Mouse (Mus musculus) lung, postnatal 4 days (tissue): ENCODE results near the gene Nr1h4.
A peak's percentile ranks its signal among the peaks of the same experiment; 100 is the strongest.

ENCODE experiments used
- DNase-seq, 2 experiments: peaks; one replicate each; pipeline ENCODE4 v3.0.0; 2021

The Nr1h4 gene

DNA sequence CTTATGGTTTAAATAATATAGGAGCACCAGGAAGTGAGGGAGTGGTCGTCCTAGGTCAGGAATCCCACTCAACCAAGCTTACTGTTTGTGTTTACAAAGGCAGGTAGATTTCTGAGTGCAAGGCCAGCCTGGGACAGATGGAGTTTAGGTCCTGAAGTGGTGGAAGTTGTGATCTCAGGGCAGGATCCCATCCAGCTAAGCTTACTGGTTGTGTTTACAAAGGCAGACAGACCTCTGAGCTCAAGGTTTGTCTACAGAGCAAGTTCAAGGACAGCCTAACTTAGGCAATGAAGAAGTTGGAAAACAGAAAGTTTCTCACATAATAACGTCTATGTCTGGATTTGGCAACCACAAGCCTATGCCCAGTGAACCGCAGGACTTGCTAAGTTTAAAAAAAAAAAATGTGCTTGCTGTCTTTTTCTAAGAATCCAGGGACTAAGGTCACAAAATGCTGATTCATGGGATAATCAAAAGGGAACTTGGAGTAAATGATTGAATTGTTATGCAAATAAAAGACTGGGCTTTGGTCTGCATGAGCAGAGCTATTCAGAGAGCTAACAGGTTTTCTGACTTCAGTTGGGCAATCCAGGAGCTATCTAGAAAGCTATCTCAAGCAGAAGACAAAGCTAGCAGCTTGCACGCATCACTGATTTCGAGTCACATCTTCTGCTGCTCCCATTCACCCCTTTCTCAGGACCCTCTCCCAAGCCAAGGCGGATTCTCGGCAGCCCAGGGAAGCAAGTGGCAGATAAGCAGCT, 62.6 kb downstream of the Nr1h4 start:
- no peak for DNase-seq

GRCm38 (mm10) chr10:89464760-89465405, 68.5 kb downstream of the Nr1h4 start:
- DNase-seq = no peak

- no peak for DNase-seq
These were observed 70.5 kb downstream of the Nr1h4 start for GRCm38 (mm10) chr10:89462890-89463289.

DNA sequence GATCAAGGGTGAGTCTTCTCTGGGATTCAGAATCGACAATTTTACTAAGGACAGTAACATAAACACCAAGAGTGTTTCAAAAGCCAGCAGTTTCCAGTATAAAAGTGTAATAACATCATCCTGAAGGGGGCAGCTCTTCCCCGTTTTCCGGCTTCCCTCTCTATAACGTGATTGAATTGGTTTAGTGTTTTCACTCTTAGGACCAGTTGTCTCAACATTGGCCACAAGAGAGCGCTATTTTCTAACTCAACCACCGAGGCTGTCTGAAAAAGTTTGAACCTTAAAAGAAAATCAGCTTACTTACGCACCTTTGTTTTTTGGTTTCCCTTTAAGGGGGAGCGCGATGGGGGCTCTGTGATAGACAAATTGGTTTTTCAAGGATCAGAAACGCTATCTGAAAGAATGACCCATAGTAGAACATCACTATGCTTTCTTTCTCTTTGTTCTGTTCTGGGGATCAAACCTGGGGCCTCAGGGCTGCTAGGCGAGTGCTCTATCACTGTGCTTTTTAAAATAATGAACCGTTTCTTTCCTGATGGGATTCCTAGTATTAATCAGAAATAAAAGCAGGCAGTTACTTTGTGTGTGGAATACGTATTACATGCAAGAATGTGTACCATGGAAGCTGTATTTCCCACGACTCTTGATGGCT, 71.4 kb downstream of the Nr1h4 start:
- peak in 1 of 2 experiments; percentile 86 for DNase-seq

- no peak for DNase-seq
These were observed 72.4 kb downstream of the Nr1h4 start for GRCm38 (mm10) chr10:89460972-89461371.

GRCm38 (mm10) chr10:89458770-89459169, 74.6 kb downstream of the Nr1h4 start:
- DNase-seq = no peak

DNA sequence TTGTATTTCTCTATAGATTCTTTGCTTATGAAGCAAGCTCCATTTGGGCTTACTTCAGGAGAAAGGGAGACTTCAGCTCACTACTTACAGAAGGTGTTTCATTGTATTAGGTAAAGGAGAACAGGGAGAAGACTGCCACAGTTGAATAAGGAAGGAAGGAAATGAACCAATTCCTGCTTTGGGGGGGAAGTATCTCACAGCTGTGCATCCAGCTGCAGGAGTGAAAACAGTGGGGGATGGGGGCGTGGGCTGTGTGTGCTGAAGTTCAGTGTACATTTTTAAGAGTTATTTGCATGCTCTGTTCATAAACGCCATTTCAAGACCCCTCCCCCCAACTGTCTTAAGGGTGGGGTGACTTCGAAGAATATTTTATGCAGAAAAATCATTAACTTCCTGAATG, 79.6 kb downstream of the Nr1h4 start:
- DNase-seq = no peak

GRCm38 (mm10) chr10:89453068-89453641, 80.2 kb downstream of the Nr1h4 start:
- DNase-seq = no peak

GRCm38 (mm10) chr10:89450411-89450810, 83.0 kb downstream of the Nr1h4 start:
- DNase-seq = no peak

DNA sequence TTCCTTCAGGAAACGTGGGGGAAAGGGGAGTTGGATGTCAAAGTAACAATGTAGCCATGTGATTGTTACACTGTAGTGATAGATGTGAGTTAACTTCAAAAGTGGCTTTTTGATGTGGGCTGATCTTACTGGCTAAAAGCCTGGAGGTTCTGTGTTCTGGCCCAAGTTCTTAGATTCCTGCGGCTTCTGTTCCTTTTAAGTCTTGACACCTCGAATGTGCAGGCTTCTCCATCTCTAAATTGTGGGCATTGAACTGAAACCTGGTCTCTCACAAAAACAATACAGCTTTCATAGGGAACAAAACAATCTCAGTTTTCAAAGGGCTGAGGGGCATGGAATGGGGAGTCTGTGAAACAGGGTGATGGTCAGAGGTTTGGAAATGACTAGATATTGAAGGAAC, 89.0 kb downstream of the Nr1h4 start:
- no peak for DNase-seq

DNA sequence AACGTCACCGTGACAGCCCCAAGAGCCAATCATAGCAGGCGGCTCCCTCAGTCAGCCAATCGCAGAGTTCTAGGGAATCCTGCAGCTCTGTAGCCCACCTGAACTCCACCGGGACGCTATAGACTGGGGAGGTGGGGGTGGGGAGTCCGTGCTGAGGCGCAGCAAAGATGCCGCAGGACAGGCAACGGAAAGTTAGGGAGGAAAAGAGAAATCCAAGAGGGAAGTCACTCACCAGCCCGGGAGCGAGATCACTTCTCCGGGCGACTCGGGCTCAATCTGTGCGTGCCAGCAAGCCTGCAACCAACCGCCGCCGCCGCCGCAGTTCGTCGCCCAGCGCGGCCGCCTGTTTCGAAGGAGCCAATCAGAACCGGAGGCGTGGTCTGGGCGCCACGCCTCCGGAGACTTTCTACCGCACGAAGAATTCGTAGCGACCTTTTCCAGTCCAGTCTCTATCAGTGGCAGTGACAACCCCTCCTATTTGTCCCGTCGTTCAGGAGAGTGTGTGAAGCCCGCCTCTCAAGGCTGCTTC, 89.7 kb downstream of the Nr1h4 start, which contains the start of gene Gas2l3:
Gene Gas2l3 (minus strand): TSS at position 345 of the 529 bp plus-strand sequence.
- peak; percentile 87 to 89 for DNase-seq

- peak; percentile 38 to 55 for DNase-seq
These were observed 90.2 kb downstream of the Nr1h4 start for GRCm38 (mm10) chr10:89443115-89443622.

DNA sequence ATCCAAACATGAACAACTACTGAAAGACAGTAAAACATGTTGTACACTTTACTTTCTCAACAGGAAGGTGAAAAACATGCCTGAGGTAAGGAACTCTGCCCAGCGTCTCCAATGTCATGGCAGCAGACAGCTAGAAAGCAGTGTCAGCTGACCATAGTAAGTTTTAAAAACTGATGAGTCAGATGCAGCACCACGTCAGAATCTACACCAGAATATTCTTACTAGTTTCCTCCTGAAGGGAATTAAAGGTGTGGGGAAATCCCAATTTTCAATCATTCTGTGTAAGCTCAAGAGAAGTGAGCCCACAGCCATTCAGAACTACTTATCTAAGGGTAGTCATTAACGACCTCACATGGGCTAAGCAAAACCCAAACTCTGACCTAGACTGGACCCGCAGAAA, 90.7 kb downstream of the Nr1h4 start:
- DNase-seq = no peak

DNA sequence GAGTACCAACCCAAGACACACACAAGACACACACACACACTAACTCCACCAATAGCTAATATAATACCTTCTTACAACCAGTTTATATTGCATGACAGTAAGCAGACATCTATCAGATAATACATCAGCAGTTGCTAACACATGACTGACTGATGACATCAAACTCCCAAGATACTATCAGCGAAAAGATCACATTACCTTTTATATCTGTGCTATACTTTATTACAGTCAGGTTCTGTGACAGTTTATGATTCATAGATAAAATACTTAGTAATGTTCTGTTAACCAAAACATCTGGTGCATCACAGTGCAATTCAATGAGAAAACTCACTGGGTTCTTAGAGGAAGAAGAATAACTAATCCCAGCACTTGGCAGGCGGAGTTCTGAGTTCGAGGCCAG, 91.4 kb downstream of the Nr1h4 start:
- DNase-seq = no peak

DNA sequence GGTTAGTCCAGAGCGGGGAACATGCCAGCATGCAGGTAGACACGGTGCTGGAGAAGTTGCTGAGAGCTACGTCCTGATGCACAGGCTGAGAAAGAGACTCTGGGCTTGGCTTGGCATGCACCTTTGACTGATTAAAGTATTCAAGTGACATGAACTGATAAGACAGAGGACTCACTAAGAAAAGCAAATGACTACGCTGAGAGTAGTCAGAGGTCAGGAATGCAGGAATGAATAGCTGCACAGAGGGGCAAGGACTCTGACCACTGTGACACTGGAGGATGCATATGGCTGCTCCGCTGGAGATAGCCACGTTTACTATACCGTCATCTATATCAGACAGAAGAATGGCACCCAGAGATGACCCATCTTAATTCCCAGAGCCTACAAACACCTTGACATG, 94.0 kb downstream of the Nr1h4 start:
- DNase-seq = no peak

DNA sequence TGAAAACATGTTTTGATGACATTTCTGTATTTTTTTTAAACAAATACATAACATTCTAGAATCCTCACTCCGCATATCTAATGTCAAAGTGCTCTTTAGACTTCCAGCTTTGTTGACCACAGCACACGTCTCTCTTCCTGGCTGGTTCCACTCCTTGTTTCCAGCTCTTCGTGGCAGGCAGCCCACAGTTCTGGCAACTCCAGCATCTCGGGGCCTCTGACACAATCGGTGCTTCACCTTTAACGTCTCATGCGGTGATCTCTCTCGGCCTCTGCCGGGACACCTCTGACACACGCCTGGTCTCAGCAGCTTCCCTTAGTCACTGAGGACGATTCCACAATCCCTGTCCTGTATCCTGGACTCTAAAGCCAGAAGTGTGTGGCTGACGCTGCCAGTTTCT, 95.4 kb downstream of the Nr1h4 start:
- no peak for DNase-seq

GRCm38 (mm10) chr10:89437472-89437871, 95.9 kb downstream of the Nr1h4 start:
- no peak for DNase-seq

- DNase-seq = no peak
These were observed 97.5 kb downstream of the Nr1h4 start for GRCm38 (mm10) chr10:89435920-89436319.

GRCm38 (mm10) chr10:89435413-89435812, 98.0 kb downstream of the Nr1h4 start:
- DNase-seq = no peak

- DNase-seq = no peak
These were observed 98.7 kb downstream of the Nr1h4 start for GRCm38 (mm10) chr10:89434509-89435210.

GRCm38 (mm10) chr10:89432743-89433142, 100.6 kb downstream of the Nr1h4 start:
- DNase-seq = no peak

DNA sequence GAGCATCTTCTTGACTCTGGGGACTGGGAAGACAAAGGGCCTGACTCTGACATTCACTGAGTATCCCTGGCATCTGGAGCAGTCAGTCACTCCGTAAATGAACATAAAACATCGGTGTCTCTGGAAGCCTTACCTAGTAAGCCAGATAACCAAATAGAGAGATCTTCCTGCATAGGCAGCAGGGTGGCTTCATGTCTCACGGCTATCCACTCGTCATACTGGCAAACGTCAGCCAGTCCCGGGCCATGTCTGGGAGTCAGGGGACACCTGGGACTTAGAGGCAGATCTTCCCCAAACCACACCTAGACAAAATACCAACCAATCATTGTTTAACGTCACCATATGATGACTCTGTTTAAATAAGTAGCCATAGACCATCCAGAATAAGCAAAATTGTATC, 102.6 kb downstream of the Nr1h4 start:
- DNase-seq = no peak
